ENCODE assay signal across 9 mouse cellular contexts in the genomic region with DNA sequence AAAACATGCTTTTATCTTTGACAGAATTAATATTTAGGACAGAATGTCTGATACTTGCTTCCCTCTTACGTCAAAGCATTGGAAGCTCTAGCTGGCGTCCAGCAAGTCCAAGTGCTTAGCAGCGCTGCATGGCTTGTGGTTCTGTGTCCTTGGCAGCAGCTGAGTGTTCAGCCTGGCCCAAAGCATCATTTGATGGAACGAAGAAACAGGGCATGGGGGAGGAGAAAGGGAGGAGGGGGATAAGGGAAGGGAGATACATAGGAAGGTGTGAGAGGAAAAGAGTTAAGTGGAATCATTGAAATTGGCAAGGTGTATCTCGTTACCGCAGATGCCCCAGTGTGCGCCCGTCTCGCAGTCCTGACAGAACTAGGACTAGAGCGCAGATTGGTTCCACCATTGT.
DNase-seq lines count a peak whose midpoint lies in the region; ATAC-seq lines count a peak whose summit lies in the region.
"Had no signal": no experiment of that assay in that cellular context is flagged by ENCODE, and none has a peak within 500 bp of the region (broad histone marks: within the 10 kb centered on the region; RNA-seq: fewer than 3 reads in every experiment).

No protein-coding gene starts in this region.

- WGBS in hindbrain, embryonic 15.5 days: 79% methylated on average over 10 of the region's 10 CpGs
- 83% methylated on average over 10 of the region's 10 CpGs for WGBS in hindbrain, embryonic 14.5 days

- H3K4me1 ChIP-seq in hindbrain, embryonic 15.5 days (replicated peaks): peaks cover 5% of the 10 kb centered on the region; the same call in 1 of the 2 replicates
- 0 out of 2 replicates have a peak, but pooled peaks cover 4% of the 10 kb centered on the region for H3K4me1 ChIP-seq in hindbrain, embryonic 14.5 days (replicated peaks; ENCODE audit: control insufficient read depth, insufficient read depth, low read length)

- H3K9me3 ChIP-seq in hindbrain, embryonic 15.5 days: no peaks in the 10 kb centered on the region
- H3K9me3 ChIP-seq in hindbrain, embryonic 14.5 days (ENCODE audit: control insufficient read depth, low read length): no peaks in the 10 kb centered on the region
- H3K9me3 ChIP-seq: neural tube, embryonic 13.5 days had no signal

- no peak overlapping the region for H3K4me2 ChIP-seq in hindbrain, embryonic 15.5 days
- H3K4me2 ChIP-seq in hindbrain, embryonic 14.5 days (replicated peaks): no peak overlapping the region
- H3K4me2 ChIP-seq: neural tube, embryonic 13.5 days had no signal

- H3K36me3 ChIP-seq in hindbrain, embryonic 15.5 days: no peaks in the 10 kb centered on the region
- no peaks in the 10 kb centered on the region for H3K36me3 ChIP-seq in hindbrain, embryonic 14.5 days (replicated peaks; ENCODE audit: control insufficient read depth, insufficient read depth)
- H3K36me3 ChIP-seq: neural tube, embryonic 13.5 days had no signal

- no peaks in the 10 kb centered on the region for H3K27me3 ChIP-seq in hindbrain, embryonic 15.5 days
- H3K27me3 ChIP-seq in hindbrain, embryonic 14.5 days (ENCODE audit: control insufficient read depth, insufficient read depth, low read length): no peaks in the 10 kb centered on the region
- H3K27me3 ChIP-seq: neural tube, embryonic 13.5 days had no signal

- H3K27ac ChIP-seq in hindbrain, embryonic 15.5 days (replicated peaks): 0 out of 2 replicates have a peak overlapping the region, but pooled peaks have one; percentile 32
- no peak overlapping the region for H3K27ac ChIP-seq in hindbrain, embryonic 14.5 days
- H3K27ac ChIP-seq: neural tube, embryonic 13.5 days had no signal

- ATAC-seq in hindbrain, embryonic 15.5 days (ENCODE audit: low FRiP score, low read depth): no peak
- no peak for ATAC-seq in hindbrain, embryonic 14.5 days (ENCODE audit: low FRiP score)
- ATAC-seq in erythroid progenitor cell, adult 5-6 weeks (replicated peaks; ENCODE audit: low FRiP score, poor library complexity, severe bottlenecking): no peak

- intact Hi-C loops in gastrocnemius, postnatal 36 days (cut with DNase I): no loop called here

- no peak for DNase-seq in hindbrain, embryonic 14.5 days (ENCODE audit: low spot score)
- DNase-seq in brain, adult 2 months (ENCODE audit: low read depth, low spot score): peak; percentile 88
- DNase-seq in gastrocnemius, postnatal 36 days: peak; percentile 21 to 49
- peak; percentile 41 to 72 for DNase-seq in layer of hippocampus, postnatal 14 days (ENCODE audit: low spot score in 2 of 2)
- no peak for DNase-seq in frontal cortex, postnatal 14 days (ENCODE audit: low spot score in 2 of 2)
- no peak for DNase-seq in spleen, postnatal 14 days (ENCODE audit: low spot score in 2 of 2)

- H3K9ac ChIP-seq in hindbrain, embryonic 15.5 days: no peak overlapping the region
- H3K9ac ChIP-seq in hindbrain, embryonic 14.5 days: no peak overlapping the region
- H3K9ac ChIP-seq: neural tube, embryonic 13.5 days had no signal

- no peak overlapping the region for H3K4me3 ChIP-seq in hindbrain, embryonic 15.5 days
- H3K4me3 ChIP-seq in hindbrain, embryonic 14.5 days (replicated peaks; ENCODE audit: low read length): no peak overlapping the region
- H3K4me3 ChIP-seq: neural tube, embryonic 13.5 days had no signal

Comparison
In these comparisons a context has a peak if more than half of its experiments do, and no peak if none do; other contexts are left out.
1. DNase-seq: peak in brain, adult 2 months (single experiment), gastrocnemius, postnatal 36 days (2 of 2) and layer of hippocampus, postnatal 14 days (2 of 2); none in hindbrain, embryonic 14.5 days (single experiment), frontal cortex, postnatal 14 days (0 of 2) and spleen, postnatal 14 days (0 of 2).